Mouse (Mus musculus) c-Kit-positive CD71-positive TER-119-positive erythroid progenitor cells, embryonic 14.5 days (primary cell): ENCODE measurements at regions not wholly inside any gene's neighbourhood (a gene's known extent, or its start where the extent isn't known, plus 50 kb on each side); places are given as distances from the start of the nearest gene placed in this dataset.
A peak's percentile ranks its signal among the peaks of the same experiment; 100 is the strongest.

Source experiments
- DNase-seq: peaks from one replicate; pipeline ENCODE4 v3.0.0-alpha.2; 2013; ENCODE audit warnings: low spot score

DNA sequence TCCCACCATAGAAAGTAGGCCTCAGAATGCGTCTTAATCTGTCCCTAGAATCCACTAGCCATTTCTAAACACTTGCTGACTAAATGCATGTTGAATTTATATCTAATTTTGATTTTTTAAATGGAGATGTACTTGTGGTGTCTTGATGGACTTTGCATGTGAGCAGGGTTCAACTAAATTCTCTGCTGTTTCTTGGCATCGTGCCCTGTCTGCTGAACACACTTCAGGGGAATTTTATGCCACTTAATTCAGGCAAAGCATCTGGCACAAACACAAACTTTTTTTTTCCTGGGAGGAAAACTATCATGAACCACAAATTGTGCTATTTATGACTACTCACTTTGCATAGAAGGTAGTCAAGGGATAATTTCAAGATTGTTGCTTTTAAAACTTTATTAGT lies 87.7 kb downstream of the Stc2 start:
- no peak for DNase-seq

GRCm38 (mm10) chr11:31248467-31248866 lies 66.2 kb upstream of the Gm17332 start:
- peak; percentile 70 for DNase-seq
